Mouse (Mus musculus): ENCODE data around the gene Cadps. TPM values are rescaled to one million over a fixed set of nuclear protein-coding genes. Genes with fewer than 3 reads are reported as not detected.

Gene Cadps
- polyA plus RNA-seq, 1 experiment from 2014 or later, result 63.4 TPM

DNA sequence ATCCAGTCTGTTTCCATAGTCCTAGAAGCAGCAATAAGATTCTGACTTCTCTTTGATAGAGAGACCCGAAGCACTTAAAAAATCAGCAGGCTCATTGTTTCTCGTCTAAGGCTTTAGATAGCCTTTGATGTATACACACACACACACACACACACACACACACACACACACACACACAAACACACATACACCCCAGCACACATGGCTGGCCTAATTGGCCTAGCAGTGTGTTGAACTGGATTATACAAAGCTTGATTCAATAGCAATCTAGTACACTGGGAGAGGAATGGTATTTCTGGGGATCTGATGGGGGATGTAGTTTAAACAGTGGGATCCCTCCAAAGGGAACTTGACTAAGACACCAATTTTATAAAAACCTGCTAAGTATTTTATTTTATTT lies 381.9 kb downstream of the Cadps start:
- Histone ChIP-seq H3K4me2 (replicated peaks) (no peak overlapping the region), H3K36me3 (replicated peaks; ENCODE audit: control insufficient read depth, insufficient read depth) (peaks cover 27% of the 10 kb centered on the region), H3K9me3 (ENCODE audit: control insufficient read depth, low read length) (no peaks in the 10 kb centered on the region), H3K4me3 (replicated peaks; ENCODE audit: low read length) (no peak overlapping the region), H3K9ac (no peak overlapping the region), H3K4me1 (replicated peaks; ENCODE audit: control insufficient read depth, insufficient read depth, low read length) (no peaks in the 10 kb centered on the region), H3K27ac (no peak overlapping the region), H3K27me3 (ENCODE audit: control insufficient read depth, insufficient read depth, low read length) (no peaks in the 10 kb centered on the region)
- WGBS, result 60% methylated on average over 2 of the region's 2 CpGs
- no peak for DNase-seq (ENCODE audit: low spot score)
- ATAC-seq (ENCODE audit: low FRiP score), result no peak

DNA sequence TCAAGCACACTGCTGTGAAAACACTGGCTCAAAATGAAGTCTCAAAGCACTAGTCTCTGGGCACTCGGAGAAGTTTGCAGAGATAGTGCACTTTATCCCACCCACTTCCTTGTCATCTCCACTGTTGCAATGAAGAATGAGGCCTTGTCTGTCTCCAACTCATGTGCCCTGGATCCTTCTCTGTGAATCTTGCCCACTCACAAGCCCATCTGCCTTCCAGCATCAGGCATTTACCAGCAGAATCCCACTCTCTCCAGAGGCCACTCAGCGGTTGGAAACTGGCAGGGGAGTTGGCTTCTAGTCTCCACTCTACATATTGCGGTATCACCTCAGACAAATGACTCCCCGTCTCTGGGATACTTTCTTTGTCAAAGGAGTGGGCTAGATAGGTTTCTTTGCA lies 384.9 kb downstream of the Cadps start:
- Histone ChIP-seq H3K36me3 (replicated peaks; ENCODE audit: control insufficient read depth, insufficient read depth) (peaks cover 35% of the 10 kb centered on the region), H3K4me2 (replicated peaks) (no peak overlapping the region), H3K9ac (no peak overlapping the region), H3K9me3 (ENCODE audit: control insufficient read depth, low read length) (no peaks in the 10 kb centered on the region), H3K4me3 (replicated peaks; ENCODE audit: low read length) (no peak overlapping the region), H3K4me1 (replicated peaks; ENCODE audit: control insufficient read depth, insufficient read depth, low read length) (no peaks in the 10 kb centered on the region), H3K27ac (no peak overlapping the region), H3K27me3 (ENCODE audit: control insufficient read depth, insufficient read depth, low read length) (no peaks in the 10 kb centered on the region)
- DNase-seq (ENCODE audit: low spot score) (no peak), ATAC-seq (ENCODE audit: low FRiP score) (no peak)
- WGBS, result 78% methylated on average over 4 of the region's 4 CpGs

DNA sequence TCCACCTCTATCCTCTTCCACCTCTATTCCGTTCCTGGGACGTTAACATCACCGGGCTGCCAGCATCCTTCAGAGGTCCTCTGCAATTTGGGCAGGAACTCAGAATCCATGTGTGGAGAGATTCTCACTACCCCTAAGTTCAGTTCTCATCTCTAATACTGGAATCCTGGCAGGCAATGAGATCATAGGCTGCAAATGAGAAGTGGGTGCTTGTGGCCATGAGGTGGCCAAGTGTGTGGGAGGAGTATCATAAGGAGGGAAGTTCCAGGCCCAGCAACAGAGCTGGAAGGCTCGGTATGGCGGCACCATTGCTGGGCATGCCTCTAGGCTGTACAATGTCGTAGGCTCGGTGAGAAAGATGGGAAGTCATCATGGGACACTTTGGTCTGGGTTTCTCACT lies 385.5 kb downstream of the Cadps start:
- no peaks in the 10 kb centered on the region for H3K4me1 ChIP-seq (replicated peaks; ENCODE audit: control insufficient read depth, insufficient read depth, low read length)
- no peak overlapping the region for H3K27ac ChIP-seq
- ATAC-seq (ENCODE audit: low FRiP score) (no peak), DNase-seq (ENCODE audit: low spot score) (no peak)
- no peaks in the 10 kb centered on the region for H3K27me3 ChIP-seq (ENCODE audit: control insufficient read depth, insufficient read depth, low read length)
- no peak overlapping the region for H3K9ac ChIP-seq
- peaks cover 35% of the 10 kb centered on the region for H3K36me3 ChIP-seq (replicated peaks; ENCODE audit: control insufficient read depth, insufficient read depth)
- WGBS, result 88% methylated on average over 7 of the region's 7 CpGs
- H3K4me2 ChIP-seq (replicated peaks), result no peak overlapping the region
- H3K4me3 ChIP-seq (replicated peaks; ENCODE audit: low read length), result no peak overlapping the region
- no peaks in the 10 kb centered on the region for H3K9me3 ChIP-seq (ENCODE audit: control insufficient read depth, low read length)

DNA sequence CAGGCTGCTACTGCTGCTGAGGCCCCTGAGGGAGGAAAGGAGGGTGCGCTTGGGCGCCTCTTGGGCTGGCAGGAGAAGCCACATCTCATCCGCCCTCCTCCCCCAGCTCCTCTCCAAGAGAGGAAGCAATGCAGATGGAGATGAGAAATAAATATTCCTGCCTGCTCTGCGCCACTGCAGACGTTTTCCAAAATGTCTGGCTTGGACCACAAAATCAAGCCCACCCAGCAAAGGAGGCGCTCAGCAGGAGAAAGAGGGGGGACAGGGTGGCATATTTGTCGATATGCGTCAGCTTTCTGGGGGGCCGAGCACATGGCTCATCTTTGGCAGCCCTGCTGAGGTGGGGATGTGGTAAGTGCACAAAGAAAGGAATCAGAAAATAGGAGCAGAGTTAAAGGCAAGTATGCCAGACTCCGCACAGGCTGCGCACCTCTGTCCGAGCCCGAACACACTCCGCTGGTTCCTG lies 385.9 kb downstream of the Cadps start:
- ATAC-seq (ENCODE audit: low FRiP score) (no peak), DNase-seq (ENCODE audit: low spot score) (no peak)
- H3K27me3 ChIP-seq (ENCODE audit: control insufficient read depth, insufficient read depth, low read length), result no peaks in the 10 kb centered on the region
- no peaks in the 10 kb centered on the region for H3K9me3 ChIP-seq (ENCODE audit: control insufficient read depth, low read length)
- H3K36me3 ChIP-seq (replicated peaks; ENCODE audit: control insufficient read depth, insufficient read depth), result peaks cover 35% of the 10 kb centered on the region
- no peaks in the 10 kb centered on the region for H3K4me1 ChIP-seq (replicated peaks; ENCODE audit: control insufficient read depth, insufficient read depth, low read length)
- WGBS, result 83% methylated on average over 14 of the region's 14 CpGs
- H3K4me3 ChIP-seq (replicated peaks; ENCODE audit: low read length), result no peak overlapping the region
- H3K9ac ChIP-seq, result no peak overlapping the region
- H3K4me2 ChIP-seq (replicated peaks), result no peak overlapping the region
- no peak overlapping the region for H3K27ac ChIP-seq

DNA sequence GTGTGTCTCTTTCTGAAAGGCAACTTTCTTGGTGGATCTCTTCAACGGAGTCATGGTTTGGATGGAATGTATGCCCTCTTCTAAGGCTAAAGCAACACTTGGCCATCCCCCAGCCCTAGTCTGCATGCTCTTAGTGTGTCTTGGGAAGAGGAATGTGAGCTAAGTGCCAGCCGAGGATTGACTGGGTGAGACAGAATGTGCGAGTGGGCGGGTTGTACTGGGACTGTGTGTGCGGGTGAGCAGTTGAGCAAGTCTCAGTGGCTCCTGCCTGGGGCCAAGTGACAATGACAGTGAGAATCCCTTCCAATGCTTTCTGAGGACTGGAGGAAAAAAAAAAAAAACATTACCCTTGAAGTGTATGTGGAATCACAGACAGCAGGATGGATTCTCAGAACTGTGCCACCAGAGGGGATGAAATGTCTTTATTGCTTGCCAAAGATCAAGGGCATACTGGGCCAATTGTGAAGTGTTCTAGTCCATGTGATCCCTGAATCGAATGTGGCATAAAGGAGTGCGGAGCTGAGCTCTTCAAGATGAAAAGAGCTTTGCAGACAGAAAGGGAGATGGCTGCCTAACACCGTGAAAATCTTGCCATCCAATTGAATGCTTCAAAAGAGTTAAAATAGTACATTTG lies 394.7 kb downstream of the Cadps start:
- H3K4me3 ChIP-seq (replicated peaks; ENCODE audit: low read length), result no peak overlapping the region
- H3K27me3 ChIP-seq (ENCODE audit: control insufficient read depth, insufficient read depth, low read length), result no peaks in the 10 kb centered on the region
- no peaks in the 10 kb centered on the region for H3K9me3 ChIP-seq (ENCODE audit: control insufficient read depth, low read length)
- DNase-seq (ENCODE audit: low spot score) (no peak), ATAC-seq (ENCODE audit: low FRiP score) (no peak)
- H3K27ac ChIP-seq, result no peak overlapping the region
- H3K4me2 ChIP-seq (replicated peaks), result no peak overlapping the region
- H3K4me1 ChIP-seq (replicated peaks; ENCODE audit: control insufficient read depth, insufficient read depth, low read length), result no peaks in the 10 kb centered on the region
- H3K9ac ChIP-seq, result no peak overlapping the region
- WGBS, result 81% methylated on average over 8 of the region's 8 CpGs
- peaks cover 12% of the 10 kb centered on the region for H3K36me3 ChIP-seq (replicated peaks; ENCODE audit: control insufficient read depth, insufficient read depth)

DNA sequence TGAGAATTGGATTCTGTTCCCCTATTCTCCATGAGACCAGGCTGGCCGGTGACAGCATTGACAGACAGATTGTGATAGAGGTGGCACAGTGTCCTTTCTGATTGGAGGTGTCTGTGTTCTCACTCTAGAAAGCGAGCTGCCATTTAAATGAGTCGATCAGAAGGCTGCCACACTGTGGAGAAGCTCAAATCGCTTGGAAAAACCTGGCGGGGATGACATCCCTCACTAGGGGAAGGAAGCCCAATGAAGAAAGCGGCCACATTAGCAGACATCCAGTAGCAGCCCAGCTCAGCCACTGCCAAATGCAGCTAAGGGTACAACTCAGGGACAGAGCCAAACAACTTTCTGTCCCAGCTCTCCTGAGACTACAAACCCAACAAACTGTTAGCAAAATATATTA lies 397.6 kb downstream of the Cadps start:
- Histone ChIP-seq H3K27ac (no peak overlapping the region), H3K4me2 (replicated peaks) (no peak overlapping the region), H3K4me3 (replicated peaks; ENCODE audit: low read length) (no peak overlapping the region), H3K9ac (no peak overlapping the region), H3K9me3 (ENCODE audit: control insufficient read depth, low read length) (no peaks in the 10 kb centered on the region), H3K27me3 (ENCODE audit: control insufficient read depth, insufficient read depth, low read length) (no peaks in the 10 kb centered on the region), H3K36me3 (replicated peaks; ENCODE audit: control insufficient read depth, insufficient read depth) (peaks cover 7% of the 10 kb centered on the region), H3K4me1 (replicated peaks; ENCODE audit: control insufficient read depth, insufficient read depth, low read length) (no peaks in the 10 kb centered on the region)
- no peak for DNase-seq (ENCODE audit: low spot score)
- no peak for ATAC-seq (ENCODE audit: low FRiP score)
- WGBS, result 67% methylated on average over 6 of the region's 6 CpGs

DNA sequence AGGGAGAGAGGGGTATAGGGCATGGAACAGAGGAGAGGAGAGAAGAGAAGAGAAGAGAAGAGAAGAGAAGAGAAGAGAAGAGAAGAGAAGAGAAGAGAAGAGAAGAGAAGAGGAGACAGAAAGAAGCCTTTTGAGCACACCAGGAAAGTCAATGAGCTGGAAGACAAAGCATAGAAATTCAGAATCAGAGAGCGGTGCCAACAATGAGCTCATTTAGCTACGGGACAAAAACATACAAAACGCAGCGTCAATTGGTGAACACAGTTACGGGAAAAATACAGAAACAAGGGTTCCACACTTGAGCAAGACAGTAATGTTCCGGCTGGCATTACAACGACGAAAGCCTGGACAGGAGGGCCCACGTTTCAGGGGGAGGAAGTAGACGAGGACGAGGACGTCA lies 412.6 kb downstream of the Cadps start:
- no peak for ATAC-seq (ENCODE audit: low FRiP score)
- DNase-seq (ENCODE audit: low spot score), result no peak
- Histone ChIP-seq H3K9ac (no peak overlapping the region), H3K4me1 (replicated peaks; ENCODE audit: control insufficient read depth, insufficient read depth, low read length) (no peaks in the 10 kb centered on the region), H3K4me3 (replicated peaks; ENCODE audit: low read length) (no peak overlapping the region), H3K27ac (no peak overlapping the region), H3K9me3 (ENCODE audit: control insufficient read depth, low read length) (no peaks in the 10 kb centered on the region), H3K4me2 (replicated peaks) (no peak overlapping the region), H3K27me3 (ENCODE audit: control insufficient read depth, insufficient read depth, low read length) (peaks cover 12% of the 10 kb centered on the region; the same call in 1 of the 2 replicates), H3K36me3 (replicated peaks; ENCODE audit: control insufficient read depth, insufficient read depth) (peaks cover 14% of the 10 kb centered on the region)
- 58% methylated on average over 12 of the region's 12 CpGs for WGBS

DNA sequence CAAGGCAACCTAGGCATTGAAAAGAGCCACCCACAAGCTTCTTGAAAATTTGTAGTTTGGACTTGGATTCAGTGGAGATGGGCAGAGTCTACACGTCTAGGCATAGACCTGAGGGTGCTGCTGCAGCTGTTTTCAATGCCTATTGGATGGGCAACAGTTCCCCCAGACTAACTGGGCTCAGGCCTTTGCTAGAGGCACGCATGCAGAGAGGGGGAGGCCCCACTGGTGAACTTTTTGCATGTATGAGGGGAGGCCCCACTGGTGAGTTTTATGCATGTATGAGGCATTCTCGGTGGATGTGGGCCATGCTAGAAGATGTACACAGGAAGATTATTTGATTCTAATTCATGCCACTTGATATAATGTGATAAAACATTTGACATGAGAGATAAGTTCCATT lies 413.1 kb downstream of the Cadps start:
- no peaks in the 10 kb centered on the region for H3K9me3 ChIP-seq (ENCODE audit: control insufficient read depth, low read length)
- H3K4me2 ChIP-seq (replicated peaks), result no peak overlapping the region
- no peak for DNase-seq (ENCODE audit: low spot score)
- H3K4me3 ChIP-seq (replicated peaks; ENCODE audit: low read length), result no peak overlapping the region
- WGBS, result 82% methylated on average over 3 of the region's 3 CpGs
- ATAC-seq (ENCODE audit: low FRiP score), result no peak
- no peak overlapping the region for H3K27ac ChIP-seq
- H3K36me3 ChIP-seq (replicated peaks; ENCODE audit: control insufficient read depth, insufficient read depth), result peaks cover 14% of the 10 kb centered on the region
- no peaks in the 10 kb centered on the region for H3K4me1 ChIP-seq (replicated peaks; ENCODE audit: control insufficient read depth, insufficient read depth, low read length)
- H3K27me3 ChIP-seq (ENCODE audit: control insufficient read depth, insufficient read depth, low read length), result peaks cover 17% of the 10 kb centered on the region
- no peak overlapping the region for H3K9ac ChIP-seq

DNA sequence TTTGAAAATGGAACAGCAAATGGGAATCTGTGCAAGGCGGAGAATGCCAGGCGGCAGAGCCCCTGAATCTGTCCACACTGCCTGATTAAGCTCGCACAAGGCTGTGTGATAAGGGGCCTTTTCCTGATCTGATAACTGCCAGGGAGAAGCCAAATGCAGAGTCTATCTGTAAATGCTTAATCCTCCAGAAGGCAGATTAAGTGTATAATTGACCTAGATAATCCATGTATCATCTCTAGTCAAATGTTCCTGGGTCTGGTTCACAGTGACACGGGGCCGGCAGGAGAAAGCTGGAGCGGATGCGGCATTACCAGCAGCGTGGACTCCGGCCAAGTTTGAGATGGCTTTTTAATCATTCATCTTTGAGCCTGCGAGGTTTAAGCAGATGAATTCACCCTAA lies 416.3 kb downstream of the Cadps start:
- Histone ChIP-seq H3K4me2 (replicated peaks) (no peak overlapping the region), H3K4me1 (replicated peaks; ENCODE audit: control insufficient read depth, insufficient read depth, low read length) (no peaks in the 10 kb centered on the region), H3K9ac (no peak overlapping the region), H3K27me3 (ENCODE audit: control insufficient read depth, insufficient read depth, low read length) (peaks cover 41% of the 10 kb centered on the region), H3K36me3 (replicated peaks; ENCODE audit: control insufficient read depth, insufficient read depth) (peaks cover 14% of the 10 kb centered on the region), H3K27ac (no peak overlapping the region), H3K4me3 (replicated peaks; ENCODE audit: low read length) (no peak overlapping the region), H3K9me3 (ENCODE audit: control insufficient read depth, low read length) (no peaks in the 10 kb centered on the region)
- 75% methylated on average over 10 of the region's 10 CpGs for WGBS
- ATAC-seq (ENCODE audit: low FRiP score) (no peak), DNase-seq (ENCODE audit: low spot score) (no peak)

DNA sequence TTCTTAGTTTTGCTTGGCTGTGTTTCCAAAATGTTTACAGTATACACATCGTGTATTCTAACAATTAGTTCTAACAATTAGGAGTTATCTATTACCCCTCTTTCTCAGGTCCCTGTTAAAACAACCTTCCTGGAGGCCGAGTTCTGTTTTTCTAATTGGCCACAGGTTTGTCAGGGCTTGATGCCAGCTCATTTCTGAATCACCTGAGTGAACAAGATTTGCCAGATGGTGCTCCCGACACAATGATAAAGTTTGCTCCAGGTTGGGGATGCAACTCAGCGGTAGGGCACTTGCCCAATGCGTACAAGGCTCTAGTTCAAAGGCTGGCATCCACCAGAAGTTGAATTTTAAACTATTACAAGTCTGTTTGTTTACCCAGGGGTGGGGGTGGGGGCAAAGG lies 417.7 kb downstream of the Cadps start:
- Histone ChIP-seq H3K36me3 (replicated peaks; ENCODE audit: control insufficient read depth, insufficient read depth) (peaks cover 10% of the 10 kb centered on the region), H3K27ac (no peak overlapping the region), H3K4me3 (replicated peaks; ENCODE audit: low read length) (no peak overlapping the region), H3K9ac (no peak overlapping the region), H3K4me1 (replicated peaks; ENCODE audit: control insufficient read depth, insufficient read depth, low read length) (no peaks in the 10 kb centered on the region), H3K9me3 (ENCODE audit: control insufficient read depth, low read length) (no peaks in the 10 kb centered on the region), H3K4me2 (replicated peaks) (no peak overlapping the region), H3K27me3 (ENCODE audit: control insufficient read depth, insufficient read depth, low read length) (peaks cover 46% of the 10 kb centered on the region)
- no peak for ATAC-seq (ENCODE audit: low FRiP score)
- no peak for DNase-seq (ENCODE audit: low spot score)
- 73% methylated on average over 5 of the region's 5 CpGs for WGBS

All from hindbrain, embryonic 14.5 days (tissue).